Mouse (Mus musculus) forebrain, embryonic 16.5 days (tissue): ENCODE results near the gene Mgll. TPM values are rescaled to one million over a fixed set of nuclear protein-coding genes. Genes with fewer than 3 reads are reported as not detected.
A peak's percentile ranks its signal among the peaks of the same experiment; 100 is the strongest.

Source experiments
- ATAC-seq: fragments of 200-750 bp; cut with Nextera tagmentation; 2 replicates; pipeline ENCODE4 v1.8.0; 2017; ENCODE audit warnings: mild to moderate bottlenecking, moderate library complexity
- H3K27ac ChIP-seq: fragments of 300-500 bp; sonication (generic); 2 replicates; pipeline ENCODE4 v1.5.1; 2014; ENCODE audit warnings: low read length, control low read depth
- H3K27me3 ChIP-seq: fragments of 300-500 bp; sonication (generic); replicated peaks from 2 replicates; pipeline ENCODE4 v1.6.1; 2014; ENCODE audit warnings: low read length; ENCODE audit not compliant: control insufficient read depth, insufficient read depth
- H3K36me3 ChIP-seq: fragments of 300-500 bp; sonication (generic); 2 replicates; pipeline ENCODE4 v1.6.1; 2014; ENCODE audit not compliant: control insufficient read depth, insufficient read depth
- H3K4me1 ChIP-seq: fragments of 300-500 bp; sonication (generic); replicated peaks from 2 replicates; pipeline ENCODE4 v1.6.1; 2014; ENCODE audit warnings: low read length; ENCODE audit not compliant: control insufficient read depth, insufficient read depth
- H3K4me2 ChIP-seq: fragments of 300-500 bp; sonication (generic); 2 replicates; pipeline ENCODE4 v1.6.1; 2014; ENCODE audit warnings: mild to moderate bottlenecking, low read length, control low read depth
- H3K4me3 ChIP-seq: fragments of 300-500 bp; sonication (generic); replicated peaks from 2 replicates; pipeline ENCODE4 v1.5.1; 2014; ENCODE audit warnings: mild to moderate bottlenecking, low read length, control low read depth
- H3K9ac ChIP-seq: fragments of 300-500 bp; sonication (generic); replicated peaks from 2 replicates; pipeline ENCODE4 v1.6.1; 2014; ENCODE audit warnings: low read depth, low read length, control low read depth
- H3K9me3 ChIP-seq: fragments of 300-500 bp; sonication (generic); 2 replicates; pipeline ENCODE4 v1.6.1; 2016; ENCODE audit warnings: low read length; ENCODE audit not compliant: control insufficient read depth
- WGBS: fragments of 180-500 bp; shearing (Covaris S2); extraction: QIAGEN DNeasy Blood & Tissue Kit; methylation state at CpG from one replicate; pipeline ENCODE4 v1.1.7; 2014; 5-methylcytosine and 5-hydroxymethylcytosine counted together
- polyA plus RNA-seq: library from polyadenylated mRNA; unstranded; fragments of >200 nt; fragmentation: Nextera tagmentation; extraction: Ambion mirVana; gene quantifications from 2 replicates; pipeline ENCODE4 v1.2.1, GENCODE M21; 2015

Gene Mgll
- polyA plus RNA-seq, 1 experiment from 2014 or later = 35.2 TPM

DNA sequence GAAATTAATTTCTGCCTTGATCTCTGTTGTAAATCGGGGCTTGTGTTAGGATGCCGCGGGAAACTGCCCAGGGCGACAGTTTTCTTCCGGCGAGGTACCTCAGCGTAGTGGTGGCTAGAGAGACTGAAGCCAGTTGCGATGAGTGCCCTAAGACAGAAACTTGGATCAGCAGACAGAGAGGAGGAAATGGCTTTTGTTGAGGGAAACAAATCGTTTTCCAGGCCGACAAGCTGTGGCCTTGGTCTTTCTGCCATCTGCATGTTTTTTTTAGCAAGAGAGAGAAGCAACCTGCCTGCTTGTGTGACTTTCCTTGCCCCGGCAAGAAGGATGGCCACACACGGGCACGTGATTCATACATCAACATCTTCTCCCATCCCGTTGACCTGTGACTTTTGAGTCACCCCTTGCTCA lies 70.4 kb downstream of the Mgll start:
- Histone ChIP-seq H3K4me2 (0 out of 2 replicates have a peak overlapping the region, but pooled peaks have one; percentile 20), H3K4me1 (peaks cover 32% of the 10 kb centered on the region), H3K27me3 (no peaks in the 10 kb centered on the region), H3K4me3 (no peak overlapping the region), H3K36me3 (no peaks in the 10 kb centered on the region), H3K27ac (no peak overlapping the region; the same call in 1 of the 2 replicates), H3K9me3 (no peaks in the 10 kb centered on the region), H3K9ac (no peak overlapping the region)
- WGBS = 52% methylated on average over 14 of the region's 14 CpGs
- no peak; the same call in 1 of the 2 replicates for ATAC-seq

DNA sequence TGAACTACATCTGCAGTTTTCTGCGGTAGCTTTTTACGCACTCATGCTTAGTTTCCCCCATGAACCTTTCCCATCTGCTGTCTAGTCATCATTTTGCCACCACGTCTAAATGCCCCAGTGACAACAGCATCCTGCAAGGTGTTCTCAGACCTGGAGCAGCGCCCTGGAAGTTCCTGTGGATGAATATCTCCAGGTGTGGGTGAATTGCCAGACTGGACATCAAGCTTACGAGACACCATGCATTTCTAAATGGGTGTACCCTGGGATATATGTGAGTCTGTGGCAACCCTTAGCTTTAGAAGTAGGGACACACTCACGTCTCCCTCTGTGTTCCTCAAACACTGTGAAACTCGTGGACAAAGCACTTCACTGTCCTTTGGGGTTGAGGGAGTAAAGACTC lies 76.0 kb downstream of the Mgll start:
- no peak for ATAC-seq

DNA sequence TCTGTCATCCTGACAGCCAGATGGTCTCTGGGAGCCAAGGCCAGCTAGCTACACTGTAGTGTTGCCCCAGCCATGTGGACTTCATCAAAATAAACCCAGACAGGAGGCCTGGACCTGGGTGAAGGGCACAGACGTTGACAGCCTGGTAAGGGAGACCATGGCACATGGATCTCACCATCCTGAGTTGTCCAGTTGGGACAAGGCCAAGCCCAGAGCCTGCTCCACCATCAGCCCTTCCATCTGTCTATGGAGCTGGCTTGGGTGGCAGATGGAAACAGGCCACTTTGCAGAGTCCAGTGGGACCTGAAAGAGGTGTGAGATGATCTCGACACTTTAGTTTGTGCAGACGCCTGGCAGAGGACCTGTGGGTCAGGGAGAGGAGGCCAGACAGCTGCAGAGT lies 76.5 kb downstream of the Mgll start:
- Histone ChIP-seq H3K4me1 (peaks cover 4% of the 10 kb centered on the region; the same call in 1 of the 2 replicates), H3K27ac (no peak overlapping the region), H3K27me3 (no peaks in the 10 kb centered on the region), H3K9me3 (no peaks in the 10 kb centered on the region), H3K36me3 (no peaks in the 10 kb centered on the region), H3K4me3 (no peak overlapping the region), H3K4me2 (no peak overlapping the region), H3K9ac (no peak overlapping the region)
- ATAC-seq = 0 out of 2 replicates have a peak, but pooled peaks have one; percentile 20
- 48% methylated on average over 3 of the region's 3 CpGs for WGBS

More for the DNA sequence above, 76.0 kb downstream of the Mgll start:
- H3K4me2 ChIP-seq = no peak overlapping the region
- H3K9ac ChIP-seq = no peak overlapping the region
- no peak overlapping the region for H3K4me3 ChIP-seq
- peaks cover 5% of the 10 kb centered on the region for H3K4me1 ChIP-seq
- 76% methylated on average over 7 of the region's 7 CpGs for WGBS
- H3K36me3 ChIP-seq = no peaks in the 10 kb centered on the region
- H3K27ac ChIP-seq = no peak overlapping the region
- H3K9me3 ChIP-seq = no peaks in the 10 kb centered on the region
- H3K27me3 ChIP-seq = no peaks in the 10 kb centered on the region

DNA sequence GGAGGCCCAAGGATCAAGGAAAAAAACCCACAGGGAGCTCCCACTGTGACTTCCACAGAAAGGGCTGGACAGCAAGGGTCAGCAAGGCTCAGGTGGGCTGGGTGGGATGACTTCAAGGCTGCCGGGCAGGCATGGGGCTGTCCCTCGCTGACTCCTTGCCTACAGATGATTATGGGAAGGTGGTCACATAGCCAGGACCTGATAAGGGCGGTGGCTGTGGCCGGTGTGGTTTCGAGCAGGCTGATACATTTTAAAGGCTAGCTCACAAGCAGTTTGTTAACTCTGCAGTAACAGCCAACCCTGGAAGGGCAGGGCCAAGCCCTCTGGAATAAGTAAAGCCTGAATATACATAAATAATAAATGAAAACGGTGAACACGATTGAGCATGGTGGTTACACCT lies 78.8 kb downstream of the Mgll start:
- 86% methylated on average over 7 of the region's 7 CpGs for whole genome bisulfite sequencing
- Histone ChIP-seq H3K4me2 (no peak overlapping the region), H3K36me3 (no peaks in the 10 kb centered on the region), H3K4me3 (no peak overlapping the region), H3K27ac (no peak overlapping the region), H3K27me3 (no peaks in the 10 kb centered on the region), H3K9me3 (no peaks in the 10 kb centered on the region), H3K9ac (no peak overlapping the region), H3K4me1 (peaks cover 4% of the 10 kb centered on the region; the same call in 1 of the 2 replicates)
- ATAC-seq = no peak

DNA sequence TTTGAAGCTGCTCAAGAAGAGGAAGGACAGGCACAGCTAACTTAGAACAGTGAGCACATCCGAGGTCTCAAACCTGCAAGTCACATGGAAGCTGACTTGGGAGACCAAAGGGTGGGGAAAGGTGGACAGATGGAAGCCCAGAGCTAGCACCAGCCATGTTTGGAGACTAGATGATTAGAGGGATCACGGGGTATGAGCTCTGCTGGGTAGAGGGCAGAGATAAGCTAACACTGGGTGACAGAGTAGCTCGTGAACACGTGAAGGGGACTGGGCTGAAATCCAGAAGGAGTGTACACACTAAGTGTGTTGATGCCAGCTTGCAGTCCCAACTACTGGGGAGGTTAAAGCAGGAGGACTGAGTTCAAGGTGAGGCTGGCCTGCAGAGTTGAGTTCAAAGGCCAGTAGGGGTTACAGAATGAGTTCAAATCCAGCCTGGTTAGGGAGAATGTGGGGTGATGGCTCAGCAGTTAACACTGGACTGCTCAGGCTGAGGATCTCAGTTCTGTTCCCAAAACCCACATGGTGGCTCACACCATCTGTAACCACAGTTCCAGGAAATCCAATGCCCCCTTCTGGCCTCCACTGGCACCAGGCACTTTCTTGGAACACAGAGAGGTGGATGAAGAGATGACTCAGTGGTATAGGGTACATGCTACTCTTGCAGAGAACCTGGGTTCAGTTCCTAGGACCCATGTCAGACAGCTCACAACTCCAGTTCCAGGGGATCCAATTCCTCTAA lies 79.9 kb downstream of the Mgll start:
- no peak overlapping the region for H3K9ac ChIP-seq
- no peak overlapping the region for H3K4me3 ChIP-seq
- no peak overlapping the region for H3K4me2 ChIP-seq
- H3K9me3 ChIP-seq = no peaks in the 10 kb centered on the region
- ATAC-seq = no peak
- no peaks in the 10 kb centered on the region for H3K27me3 ChIP-seq
- peaks cover 4% of the 10 kb centered on the region; the same call in 1 of the 2 replicates for H3K4me1 ChIP-seq
- H3K27ac ChIP-seq = no peak overlapping the region
- no peaks in the 10 kb centered on the region for H3K36me3 ChIP-seq
- WGBS = 73% methylated on average over 4 of the region's 4 CpGs

DNA sequence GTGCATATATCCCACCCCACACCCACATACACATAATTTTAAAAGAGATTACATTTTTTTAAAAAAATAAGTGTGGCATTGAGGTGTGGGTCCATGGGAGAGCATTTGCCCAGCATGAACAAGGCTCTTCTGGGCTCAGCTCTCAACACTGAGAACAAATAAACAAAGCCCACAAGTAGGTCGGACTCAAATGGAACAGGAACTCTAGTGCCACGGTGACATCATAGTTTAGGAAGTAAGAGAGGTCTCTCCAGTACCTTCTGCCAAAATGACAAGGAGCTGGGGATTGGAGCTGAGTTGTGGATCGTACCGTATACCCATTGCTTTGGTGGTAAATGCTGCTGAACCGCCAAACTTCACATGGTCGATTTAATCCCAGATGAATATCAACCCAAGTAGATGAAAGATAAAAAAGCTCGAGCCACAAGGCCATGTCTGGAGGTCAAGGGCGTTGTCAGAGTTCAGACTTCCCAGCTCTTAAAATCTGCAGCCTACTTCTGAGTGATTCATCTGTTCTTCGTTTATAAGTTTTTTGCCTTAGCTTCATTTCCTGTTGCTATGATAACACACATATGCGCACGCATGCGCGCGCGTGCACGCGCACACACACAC lies 80.9 kb downstream of the Mgll start:
- Histone ChIP-seq H3K27ac (no peak overlapping the region), H3K27me3 (no peaks in the 10 kb centered on the region), H3K36me3 (no peaks in the 10 kb centered on the region), H3K4me2 (no peak overlapping the region), H3K9ac (no peak overlapping the region), H3K9me3 (no peaks in the 10 kb centered on the region), H3K4me3 (no peak overlapping the region), H3K4me1 (peaks cover 7% of the 10 kb centered on the region; the same call in 1 of the 2 replicates)
- ATAC-seq = no peak
- 89% methylated on average over 17 of the region's 17 CpGs for WGBS

DNA sequence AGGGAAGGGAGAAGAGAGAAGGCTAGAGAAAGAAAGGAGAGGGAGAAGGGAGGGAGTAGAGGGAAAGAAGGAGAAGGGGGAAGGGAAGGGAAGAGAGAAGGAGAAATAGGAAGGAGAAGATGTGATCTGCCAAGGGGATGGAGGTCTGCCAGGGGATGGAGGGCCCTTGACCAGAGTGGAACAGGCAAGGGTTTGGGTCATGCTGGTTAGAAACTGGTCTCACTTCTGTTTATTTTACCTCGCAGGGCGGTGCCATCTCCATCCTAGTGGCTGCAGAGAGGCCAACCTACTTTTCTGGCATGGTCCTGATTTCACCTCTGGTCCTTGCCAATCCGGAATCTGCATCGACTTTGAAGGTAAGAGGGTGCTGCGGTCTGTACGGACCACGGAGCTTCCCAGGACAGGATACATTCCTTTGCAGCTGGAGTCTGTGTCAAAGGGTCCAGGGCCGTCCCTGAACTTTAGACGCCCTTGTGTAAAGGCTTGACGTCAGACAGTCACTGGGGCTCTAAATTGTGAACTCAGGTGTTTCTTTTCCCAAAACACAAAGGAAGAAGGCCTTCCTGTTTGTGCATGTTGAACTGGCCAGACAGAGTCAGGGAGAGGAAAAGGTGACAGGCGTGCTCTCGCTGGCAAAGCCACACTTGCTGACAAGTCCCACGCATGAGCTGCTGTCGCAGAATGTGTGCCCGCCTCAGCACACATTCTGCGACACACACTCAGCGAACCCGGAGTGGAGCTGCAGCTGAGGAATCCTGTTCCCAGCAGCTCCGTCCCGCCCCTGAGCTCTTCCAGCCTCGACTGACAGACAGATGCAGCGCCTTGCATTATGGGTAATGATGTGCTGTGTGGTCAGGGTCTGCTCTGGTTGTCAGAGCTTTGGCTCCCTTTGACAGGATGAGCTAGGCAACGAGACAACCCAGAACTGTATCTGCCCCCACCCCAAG lies 85.2 kb downstream of the Mgll start:
- no peak overlapping the region for H3K4me2 ChIP-seq
- no peaks in the 10 kb centered on the region for H3K9me3 ChIP-seq
- H3K27ac ChIP-seq = no peak overlapping the region
- no peaks in the 10 kb centered on the region for H3K36me3 ChIP-seq
- 72% methylated on average over 23 of the region's 23 CpGs for WGBS
- 0 out of 2 replicates have a peak, but pooled peaks cover 2% of the 10 kb centered on the region for H3K4me1 ChIP-seq
- no peak overlapping the region for H3K4me3 ChIP-seq
- no peaks in the 10 kb centered on the region for H3K27me3 ChIP-seq
- ATAC-seq = peak; percentile 51; the same call in 1 of the 2 replicates
- no peak overlapping the region for H3K9ac ChIP-seq

DNA sequence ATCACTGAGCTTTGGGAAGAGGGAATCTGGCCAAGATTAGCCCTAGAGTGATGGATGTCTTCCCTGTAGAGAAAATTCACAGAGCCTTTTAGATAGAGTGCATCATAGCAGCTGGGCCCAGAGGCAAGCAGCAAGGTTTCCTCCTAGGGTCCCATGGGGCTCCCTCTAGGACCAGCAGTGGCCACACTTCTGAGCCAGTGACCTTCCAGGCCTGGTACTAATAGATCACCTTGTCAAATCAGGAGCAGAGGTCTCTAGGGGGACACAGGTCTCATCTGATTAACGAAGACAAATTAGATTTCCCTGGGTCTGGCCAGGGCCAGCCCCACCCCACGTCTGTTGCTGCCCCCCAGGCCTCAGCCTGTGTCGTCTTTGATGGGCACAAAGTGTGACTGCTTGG lies 86.1 kb downstream of the Mgll start:
- Histone ChIP-seq H3K4me2 (no peak overlapping the region), H3K4me3 (no peak overlapping the region), H3K27ac (no peak overlapping the region), H3K36me3 (no peaks in the 10 kb centered on the region), H3K4me1 (0 out of 2 replicates have a peak, but pooled peaks cover 2% of the 10 kb centered on the region), H3K9ac (no peak overlapping the region), H3K9me3 (no peaks in the 10 kb centered on the region), H3K27me3 (no peaks in the 10 kb centered on the region)
- WGBS = 66% methylated on average over 3 of the region's 3 CpGs
- no peak for ATAC-seq

DNA sequence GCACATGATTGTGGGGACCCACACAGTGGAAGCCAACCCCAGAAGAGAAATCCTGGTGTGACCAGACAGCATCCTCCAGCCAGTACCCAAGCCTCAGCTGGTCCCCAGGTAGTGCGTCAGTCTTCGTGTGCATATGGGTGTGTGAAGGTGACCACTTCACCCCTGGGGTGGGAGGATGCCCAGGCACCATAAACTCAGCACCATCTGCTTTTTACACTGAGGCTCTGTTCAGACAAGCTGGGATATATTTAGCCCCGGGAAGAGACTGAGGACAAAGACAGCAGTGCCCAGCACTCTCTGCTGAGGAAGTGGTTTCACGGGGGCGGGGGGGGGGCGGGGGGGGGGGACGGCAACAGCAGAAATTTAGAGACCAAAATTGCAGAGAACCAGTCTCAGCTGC lies 87.2 kb downstream of the Mgll start:
- no peak overlapping the region for H3K9ac ChIP-seq
- 0 out of 2 replicates have a peak, but pooled peaks cover 2% of the 10 kb centered on the region for H3K4me1 ChIP-seq
- H3K9me3 ChIP-seq = no peaks in the 10 kb centered on the region
- no peak overlapping the region for H3K27ac ChIP-seq
- no peak overlapping the region for H3K4me2 ChIP-seq
- H3K4me3 ChIP-seq = no peak overlapping the region
- WGBS = 62% methylated on average over 7 of the region's 7 CpGs
- H3K36me3 ChIP-seq = no peaks in the 10 kb centered on the region
- no peaks in the 10 kb centered on the region for H3K27me3 ChIP-seq
- no peak for ATAC-seq
